Comparison of ENCODE assay signal across 8 mouse cellular contexts in the genomic region with DNA sequence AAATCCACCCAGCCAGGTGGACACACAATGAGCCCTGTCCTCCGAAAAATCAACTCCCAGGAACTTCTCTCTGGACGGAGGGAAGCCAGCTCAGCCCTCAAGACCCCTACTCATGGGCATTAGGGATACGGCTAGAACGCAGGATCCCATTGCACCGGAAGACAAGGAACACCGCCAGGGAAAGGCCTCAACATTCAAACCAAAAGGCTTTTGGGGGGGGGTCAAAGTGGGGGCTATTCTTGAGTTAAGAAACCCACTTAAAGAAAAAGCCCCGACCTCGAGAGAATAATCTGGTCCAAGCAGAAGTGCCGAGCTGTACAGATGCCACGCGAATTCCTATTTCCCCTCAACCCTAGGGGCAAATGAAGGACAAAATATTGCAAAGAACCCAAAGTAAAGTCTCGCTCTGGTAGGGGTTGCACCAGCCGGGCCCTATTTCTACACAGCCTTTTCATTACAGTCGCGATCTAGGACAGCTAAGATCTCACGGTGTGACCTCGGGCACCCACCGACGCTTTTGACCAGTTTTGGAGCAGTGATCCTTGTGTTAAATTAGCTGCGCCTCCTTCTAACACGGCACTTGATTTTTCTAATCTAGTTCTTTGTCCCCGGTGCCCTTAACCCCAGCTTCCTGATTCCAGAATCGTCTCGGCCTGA. TPM values are rescaled to one million over a fixed set of nuclear protein-coding genes. Genes with fewer than 3 reads are reported as not detected.
DNase-seq lines count a peak whose midpoint lies in the region; TF ChIP-seq lines count a peak whose summit lies in the region.

No protein-coding gene starts in this region.

- intact Hi-C loops in heart, postnatal 14 days (cut with DNase I) = no loop called here

- peak overlapping the region; percentile 88 for H3K9ac ChIP-seq in ES-Bruce4 (ENCODE audit: low read depth, poor library complexity, severe bottlenecking)

- H3K36me3 ChIP-seq in ES-Bruce4 (ENCODE audit: control insufficient read depth, insufficient read depth, low read length, poor library complexity, severe bottlenecking) = no peaks in the 10 kb centered on the region
- no peaks in the 10 kb centered on the region for H3K36me3 ChIP-seq in hindbrain, embryonic 10.5 days
- H3K36me3 ChIP-seq in midbrain, embryonic 10.5 days = no peaks in the 10 kb centered on the region

- peaks cover 2% of the 10 kb centered on the region for H3K4me1 ChIP-seq in ES-Bruce4 (ENCODE audit: control insufficient read depth, insufficient read depth, low read length)
- H3K4me1 ChIP-seq in hindbrain, embryonic 10.5 days (replicated peaks) = peaks cover 49% of the 10 kb centered on the region
- peaks cover 70% of the 10 kb centered on the region for H3K4me1 ChIP-seq in midbrain, embryonic 10.5 days

- 5% methylated on average over 24 of the region's 24 CpGs for WGBS in hindbrain, embryonic 10.5 days
- WGBS in midbrain, embryonic 10.5 days = 3% methylated on average over 24 of the region's 24 CpGs

- peak overlapping the region; percentile 66 for H3K4me3 ChIP-seq in ES-Bruce4 (ENCODE audit: low read depth, low read length)
- peak overlapping the region; percentile 61 for H3K4me3 ChIP-seq in hindbrain, embryonic 10.5 days
- H3K4me3 ChIP-seq in midbrain, embryonic 10.5 days = peak overlapping the region; percentile 66

- H3K27me3 ChIP-seq in ES-Bruce4 (ENCODE audit: control insufficient read depth, insufficient read depth, low read length, poor library complexity, severe bottlenecking) = peaks cover 13% of the 10 kb centered on the region; the same call in 1 of the 2 replicates
- H3K27me3 ChIP-seq in hindbrain, embryonic 10.5 days (ENCODE audit: insufficient read depth, poor library complexity, severe bottlenecking) = peaks cover 100% of the 10 kb centered on the region
- peaks cover 100% of the 10 kb centered on the region for H3K27me3 ChIP-seq in midbrain, embryonic 10.5 days (ENCODE audit: low read depth, poor library complexity, severe bottlenecking)

- no peak for TF ChIP-seq CTCF in ES-Bruce4 (IDR thresholded peaks at IDR 0.05; ENCODE audit: low read depth, low read length)

- TF ChIP-seq POLR2A in ES-Bruce4 (IDR thresholded peaks at IDR 0.05; ENCODE audit: insufficient read depth, low read length) = no peak

- no peak overlapping the region; the same call in 1 of the 2 replicates for H3K27ac ChIP-seq in ES-Bruce4 (ENCODE audit: insufficient read depth, low read length)
- H3K27ac ChIP-seq in hindbrain, embryonic 10.5 days = peak overlapping the region; percentile 90
- H3K27ac ChIP-seq in midbrain, embryonic 10.5 days (replicated peaks) = peak overlapping the region; percentile 92

- no peaks in the 10 kb centered on the region for H3K9me3 ChIP-seq in ES-Bruce4 (replicated peaks; ENCODE audit: control insufficient read depth, insufficient read depth, low read length, poor library complexity, severe bottlenecking)
- H3K9me3 ChIP-seq in hindbrain, embryonic 10.5 days = 0 out of 2 replicates have a peak, but pooled peaks cover 4% of the 10 kb centered on the region
- peaks cover 5% of the 10 kb centered on the region; the same call in 1 of the 2 replicates for H3K9me3 ChIP-seq in midbrain, embryonic 10.5 days (replicated peaks)

- no peak for TF ChIP-seq EP300 in ES-Bruce4 (IDR thresholded peaks at IDR 0.05; ENCODE audit: insufficient read depth, low read depth, low read length)

- peak; percentile 91 for DNase-seq in heart, adult 11 months
- no peak for DNase-seq in heart, postnatal 14 days
- no peak for DNase-seq in hindbrain, embryonic 10.5 days (ENCODE audit: low spot score)
- no peak for DNase-seq in midbrain, embryonic 10.5 days (ENCODE audit: low spot score)
- no peak for DNase-seq in adrenal gland, postnatal 14 days
- DNase-seq in Muller cell, postnatal 12 days (ENCODE audit: inconsistent ontology term) = no peak
- no peak for DNase-seq in urinary bladder, postnatal 4 days (ENCODE audit: low spot score in 2 of 2)

RNA-seq across cellular contexts. Expression of gene Ntn1, which starts 1.6 kb away (rescaled TPM):
- total RNA-seq in heart, postnatal 14 days (2021) = 10 to 100 TPM; 52.7 to 55.5 TPM
- polyA plus RNA-seq in ES-Bruce4 (2011; ENCODE audit: insufficient read depth, insufficient read length, low read depth, missing spikeins) = 22.3 and 22.6 TPM in 2 replicates
- 18.2 and 23.7 TPM in 2 replicates for polyA plus RNA-seq in hindbrain, embryonic 10.5 days (2016; fragmentation: Nextera tagmentation; extraction: Ambion mirVana)
- polyA plus RNA-seq in midbrain, embryonic 10.5 days (2016; fragmentation: Nextera tagmentation; extraction: Ambion mirVana) = 25.6 and 27.4 TPM in 2 replicates
- 7.5 and 8.8 TPM in 2 replicates for total RNA-seq in adrenal gland, postnatal 14 days (2021)

RNA-seq across cellular contexts. Expression of gene Pik3r5, which starts 32.9 kb away (rescaled TPM):
- total RNA-seq in heart, postnatal 14 days (2021) = 1 to 10 TPM; 1.0 to 1.8 TPM
- 1.7 and 1.8 TPM in 2 replicates for polyA plus RNA-seq in ES-Bruce4 (2011; ENCODE audit: insufficient read depth, insufficient read length, low read depth, missing spikeins)
- polyA plus RNA-seq in hindbrain, embryonic 10.5 days (2016; fragmentation: Nextera tagmentation; extraction: Ambion mirVana) = 0.88 and 1.2 TPM in 2 replicates
- polyA plus RNA-seq in midbrain, embryonic 10.5 days (2016; fragmentation: Nextera tagmentation; extraction: Ambion mirVana) = 0.68 and 0.90 TPM in 2 replicates
- total RNA-seq in adrenal gland, postnatal 14 days (2021) = 0.67 and 4.2 TPM in 2 replicates
